Mouse (Mus musculus) bone marrow, adult 2 months (tissue): ENCODE measurements around the gene Bdh1.
"Not testable (repeated sequence)": the region's sequence is repeated elsewhere in the genome, so short reads cannot be mapped to it uniquely, and the experiment has no call there.

Experiments used
- CTCF ChIP-seq: fragments of 200-500 bp; IDR thresholded peaks from 2 replicates; pipeline ENCODE4 v1.5.1; 2011; ENCODE audit warnings: low read length, control low read depth; ENCODE audit not compliant: control insufficient read depth, insufficient read depth
- POLR2A ChIP-seq: fragments of 200-500 bp; IDR thresholded peaks from 2 replicates; pipeline ENCODE4 v1.6.1; 2011; ENCODE audit warnings: low read depth, mild to moderate bottlenecking, control low read depth, low read length, borderline replicate concordance; ENCODE audit not compliant: control insufficient read depth

- not testable (repeated sequence) for TF ChIP-seq CTCF, POLR2A
These were observed 33.8 kb upstream of the Bdh1 start for GRCm38 (mm10) chr16:31388269-31388668.
